Mouse (Mus musculus): ENCODE measurements around the gene Axdnd1.

GRCm38 (mm10) chr1:156408004-156408403, 13.0 kb downstream of the Axdnd1 start:
- TF ChIP-seq POLR2A (IDR thresholded peaks at IDR 0.05; ENCODE audit: control insufficient read depth, extremely low read depth, insufficient read depth, low read length, poor library complexity) (no peak), CTCF (IDR thresholded peaks at IDR 0.05; ENCODE audit: borderline replicate concordance, control insufficient read depth, extremely low read depth, insufficient read depth, low read length, poor library complexity) (no peak)
